Mouse (Mus musculus) heart, adult 11 months (tissue): Measurements from ENCODE around the gene Peg12.

Source experiments
- DNase-seq: peaks from one replicate; pipeline ENCODE4 v3.0.0; 2022

Gene Peg12

DNA sequence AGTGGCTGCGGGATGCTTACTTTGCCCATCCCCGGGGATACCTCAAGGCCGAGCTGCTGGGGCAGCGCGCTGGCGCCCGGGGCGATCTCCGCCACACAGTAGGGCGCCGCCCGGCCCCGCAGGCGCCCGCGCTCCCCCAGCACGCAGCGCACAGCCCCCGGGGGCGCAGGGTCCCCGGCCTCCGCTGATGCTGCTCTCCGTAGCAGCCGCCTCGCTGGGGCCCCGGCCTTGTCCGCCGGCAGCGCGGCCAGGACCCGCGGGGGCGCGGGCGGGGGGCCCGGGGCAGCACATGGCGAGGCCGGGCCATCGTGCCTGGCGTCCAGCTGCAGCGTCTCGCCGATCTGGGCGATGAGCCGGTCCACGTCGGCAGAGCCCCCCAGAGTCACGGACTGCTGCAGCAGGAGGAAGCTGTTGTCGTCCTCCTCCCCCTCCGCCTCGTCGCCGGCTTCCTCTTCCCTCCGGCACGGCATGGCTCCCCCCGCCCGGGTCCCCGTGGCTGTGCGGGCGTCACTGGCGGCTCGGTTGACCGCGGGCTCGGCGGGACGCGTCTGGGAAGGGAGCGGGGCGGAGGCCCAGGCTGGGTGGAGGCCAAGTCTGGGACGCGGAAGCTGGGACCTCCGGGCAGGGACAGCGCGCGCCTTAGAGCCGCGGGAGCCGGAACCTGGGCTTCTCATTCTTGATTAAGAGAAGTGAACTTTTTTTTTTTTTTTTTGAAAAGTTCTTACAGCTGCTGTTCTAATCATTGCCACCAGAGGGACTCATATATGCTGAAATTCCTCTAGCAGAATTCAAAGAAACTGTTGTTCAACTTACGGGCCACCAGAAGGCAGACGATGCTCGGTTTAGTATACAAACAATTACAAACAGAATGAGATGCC, at the start of gene Peg12:
TSS of gene Peg12 (minus strand) at position 633 of the 878 bp plus-strand sequence.
- DNase-seq: peak; percentile 98

GRCm38 (mm10) chr7:62486139-62486538, 21.8 kb upstream of the Peg12 start:
- DNase-seq: no peak

DNA sequence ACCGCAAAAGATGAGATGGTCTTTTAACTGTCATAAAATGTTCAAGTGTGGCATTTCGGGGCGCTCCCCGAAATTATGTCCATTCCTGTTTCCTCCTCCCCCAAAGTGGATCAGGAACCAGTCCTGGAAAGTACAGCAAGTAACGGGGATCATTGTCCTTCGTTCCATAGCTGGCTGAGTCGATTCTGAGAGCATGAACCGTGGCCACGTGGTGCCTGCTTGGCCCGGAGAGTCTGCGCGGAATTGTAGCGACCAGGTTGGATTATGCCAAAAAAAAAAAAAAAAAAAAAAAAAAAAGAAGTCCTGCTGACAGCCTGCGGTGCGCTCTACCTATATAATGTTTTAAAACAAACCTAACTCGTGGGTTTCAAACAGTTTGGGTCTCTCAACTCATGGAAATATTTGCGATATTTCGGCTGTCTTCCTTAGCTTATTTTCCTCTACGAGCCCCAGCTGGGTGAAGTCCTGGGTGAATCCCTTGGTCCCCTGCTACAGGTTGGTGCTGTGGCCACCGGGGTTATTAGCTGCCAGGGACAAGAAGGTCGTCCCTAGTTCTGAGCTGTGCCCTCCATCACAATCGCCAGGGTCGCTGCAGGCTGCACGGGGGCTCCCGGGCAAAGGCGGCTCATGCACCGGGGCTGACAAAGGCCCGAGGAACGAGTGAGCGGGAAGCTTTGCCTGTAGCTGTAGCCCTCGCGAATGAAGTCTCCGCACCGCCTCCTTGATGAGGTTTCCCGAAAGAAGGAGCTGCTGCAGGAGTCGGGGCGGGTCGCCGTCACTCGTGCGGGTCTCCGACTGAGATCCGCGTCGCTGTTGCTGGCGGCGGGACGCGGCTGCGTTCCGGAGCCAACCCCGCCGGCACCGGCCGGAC, 1.1 kb downstream of the Peg12 start:
- peak; percentile 93 for DNase-seq

DNA sequence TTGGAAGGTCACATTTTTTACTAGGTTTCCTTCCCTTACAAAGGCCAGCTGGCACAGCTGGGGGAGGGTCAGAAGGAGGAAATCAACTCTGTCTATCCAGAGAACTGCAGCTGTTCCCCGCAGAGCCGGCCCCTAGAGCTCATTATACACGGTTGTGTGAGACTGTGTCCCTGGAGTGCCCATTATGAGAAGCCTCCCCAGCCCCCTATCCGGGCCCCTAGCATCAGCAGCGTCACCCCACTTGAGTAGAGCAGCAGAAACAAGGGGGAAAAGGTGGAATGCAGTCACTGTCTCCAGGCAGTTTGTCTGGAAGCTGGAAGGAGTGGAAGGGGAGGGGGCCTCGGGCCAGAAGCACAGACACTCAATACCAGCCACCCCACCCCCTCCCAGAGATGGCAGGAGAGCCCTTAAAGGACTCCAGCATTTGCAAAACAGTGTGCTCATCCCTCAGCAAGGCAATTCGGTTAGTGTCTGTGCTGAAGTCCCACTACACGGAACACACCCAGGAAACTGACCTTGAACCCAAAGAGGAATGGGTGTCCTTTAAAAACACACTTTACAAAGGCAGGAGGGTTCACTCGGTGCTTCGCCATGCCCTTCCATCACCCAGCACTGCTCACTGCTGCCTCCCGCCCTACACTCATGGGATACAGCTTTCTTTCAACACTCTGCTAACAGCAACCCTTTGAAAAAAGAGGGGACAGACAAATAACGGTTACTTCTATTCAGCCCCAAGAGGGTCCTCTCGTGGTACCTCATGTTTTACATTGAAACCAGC, 1.9 kb downstream of the Peg12 start:
- peak; percentile 90 for DNase-seq

- no peak for DNase-seq
Observed at GRCm38 (mm10) chr7:62452353-62452752, 12.0 kb downstream of the Peg12 start.

DNA sequence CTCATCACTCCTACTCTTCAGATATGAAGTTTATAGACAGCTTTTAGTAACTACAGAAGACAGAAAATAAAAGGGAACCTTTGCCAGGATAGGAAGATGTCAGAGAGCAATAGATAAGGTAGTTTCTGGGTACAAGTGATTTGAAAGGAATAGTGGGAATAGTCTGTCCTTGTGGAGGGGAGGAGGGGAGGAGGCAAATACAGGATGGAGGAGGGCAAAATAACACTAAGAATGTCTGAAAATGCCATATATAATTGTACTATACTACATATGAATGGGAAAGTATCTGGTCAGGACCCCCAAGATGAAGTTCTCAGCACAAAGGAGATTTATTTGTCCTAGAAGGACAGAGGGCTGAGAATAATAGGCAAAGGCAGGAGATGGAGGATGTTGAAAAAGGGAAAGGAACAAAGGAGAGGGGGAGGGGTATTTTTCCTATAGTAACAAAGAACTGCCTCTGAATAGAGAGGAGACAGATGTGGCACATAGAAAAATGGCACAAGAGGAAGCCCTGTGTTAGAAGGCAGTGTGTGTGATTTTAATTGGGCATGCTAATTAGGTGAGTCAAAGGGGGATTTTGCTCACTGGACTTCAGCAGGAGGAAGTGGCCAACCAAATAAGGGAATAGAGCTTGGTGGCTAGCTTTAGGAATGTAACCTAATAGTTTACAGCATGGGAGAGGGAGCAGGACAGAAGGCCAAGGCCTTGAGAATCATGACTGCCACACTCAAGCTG, 18.7 kb downstream of the Peg12 start:
- DNase-seq: no peak

GRCm38 (mm10) chr7:62436394-62436793, 27.9 kb downstream of the Peg12 start:
- DNase-seq: no peak

DNA sequence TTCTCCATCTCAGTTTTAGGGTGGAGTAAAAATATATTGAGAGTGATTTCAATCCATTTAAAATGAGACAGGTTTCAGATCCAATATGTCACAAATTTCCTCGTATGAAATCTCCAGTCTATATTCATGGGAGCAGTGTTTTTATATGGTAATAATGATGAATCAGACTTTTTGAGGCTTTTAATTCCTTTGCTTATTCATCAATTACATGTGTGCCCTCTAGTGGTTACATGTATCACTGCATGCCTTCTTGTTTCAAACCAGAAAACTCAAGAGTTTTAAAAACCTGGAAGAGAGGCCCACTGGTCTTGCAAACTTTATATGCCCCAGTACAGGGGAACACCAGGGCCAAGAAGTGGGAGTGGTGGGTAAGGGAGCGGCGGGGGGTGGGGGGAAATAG, 31.1 kb downstream of the Peg12 start:
- no peak for DNase-seq

DNA sequence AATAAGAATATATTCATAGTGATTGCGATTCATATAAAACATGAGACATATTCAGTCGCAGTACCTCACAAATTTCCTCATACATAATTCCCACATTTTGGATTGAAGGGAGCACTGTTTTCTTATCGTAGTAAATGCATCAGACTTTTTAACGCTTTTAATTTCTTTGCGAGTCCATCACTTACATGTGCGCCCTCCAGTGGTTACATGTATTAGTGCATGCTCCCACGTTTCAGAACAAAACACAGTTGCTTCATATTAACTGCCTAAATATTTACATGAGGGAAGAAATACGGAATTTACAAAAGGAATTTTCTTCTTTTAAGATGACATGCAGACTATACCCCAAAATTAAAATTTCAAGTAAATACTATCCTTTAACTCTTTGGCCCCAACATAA, 36.0 kb downstream of the Peg12 start:
- no peak for DNase-seq

DNA sequence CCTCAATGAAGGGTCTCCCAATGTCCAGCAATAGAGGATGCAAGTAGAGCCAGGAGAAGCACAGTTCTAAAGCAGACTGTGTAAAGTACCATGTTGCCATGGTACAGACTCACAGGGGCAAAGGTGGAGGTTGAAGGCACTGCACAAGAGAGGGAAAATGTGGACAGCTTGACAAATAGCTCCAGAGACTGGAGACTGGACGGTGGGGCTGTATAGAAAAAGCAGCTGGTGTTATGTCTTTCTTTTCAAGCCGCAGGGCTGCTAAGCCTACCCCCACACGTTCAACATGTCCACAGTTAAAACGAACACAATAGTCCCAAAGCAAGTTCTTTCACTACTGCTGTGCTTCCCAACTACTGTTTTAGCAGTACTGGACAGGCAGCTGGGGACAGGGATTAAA, 41.1 kb downstream of the Peg12 start:
- no peak for DNase-seq

DNA sequence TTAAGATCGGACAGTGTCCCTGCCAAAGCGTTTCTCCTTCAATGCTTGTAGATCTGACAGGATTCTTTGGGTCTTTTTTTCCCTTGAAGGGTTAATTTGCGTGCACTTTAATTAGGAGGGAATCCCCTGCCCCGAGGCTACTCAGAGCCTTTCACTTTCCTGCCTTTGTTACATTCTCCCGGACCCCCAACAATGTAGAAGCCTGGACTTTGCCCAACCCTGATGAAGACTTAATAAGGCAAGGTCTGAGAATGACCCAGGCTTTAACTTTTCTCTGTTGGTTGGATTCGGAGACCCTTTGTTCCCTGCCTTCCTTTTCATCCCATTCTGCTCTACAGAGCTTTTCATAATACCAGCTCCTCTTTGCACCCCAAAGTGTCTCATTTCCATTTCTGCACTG, 43.7 kb downstream of the Peg12 start:
- no peak for DNase-seq

DNA sequence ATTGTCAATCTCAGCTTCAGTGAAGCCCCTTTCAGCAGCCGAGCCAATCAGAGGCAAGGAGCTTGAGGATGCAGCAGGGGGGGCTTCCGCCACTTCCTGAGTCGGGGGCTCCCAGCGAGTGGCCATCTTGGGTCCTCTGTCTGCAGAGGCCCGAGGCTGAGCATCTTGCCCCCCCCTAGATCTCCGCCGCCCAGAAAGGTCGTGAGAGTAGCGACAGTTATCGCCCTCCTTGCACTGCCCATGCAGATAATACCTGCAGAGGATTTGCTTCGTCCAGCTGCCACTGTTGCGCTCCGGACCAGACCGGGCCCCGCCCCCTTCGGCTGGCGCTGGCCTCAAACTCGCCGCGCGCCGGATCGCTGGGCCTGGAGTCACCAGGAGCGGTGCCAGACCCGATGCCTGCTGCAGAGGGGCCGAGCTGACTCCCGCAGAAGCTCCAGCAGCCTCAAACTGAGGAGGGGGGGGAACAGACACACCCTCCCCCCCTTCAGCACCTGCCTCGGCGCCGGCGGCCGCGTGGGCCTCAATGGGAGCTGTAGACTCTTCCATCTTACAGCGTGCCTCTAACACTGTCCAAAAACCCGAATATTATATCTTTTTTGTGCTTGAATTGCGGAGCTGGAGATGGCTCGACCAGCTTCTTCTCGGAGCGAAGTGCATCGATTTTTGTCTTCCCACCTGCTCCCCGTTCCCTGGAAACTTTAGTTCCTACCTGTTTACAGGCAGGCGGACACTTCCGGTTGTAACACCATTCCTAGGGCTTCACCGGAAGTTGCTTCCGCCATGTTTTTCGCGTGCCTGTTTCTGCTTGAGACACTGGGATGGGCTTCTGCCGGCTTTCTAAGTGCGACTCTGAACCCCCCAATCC, 44.6 kb downstream of the Peg12 start, which contains the start of gene Mkrn3:
TSS of gene Mkrn3 (minus strand) at position 647 of the 868 bp plus-strand sequence.
- peak; percentile 95 for DNase-seq

GRCm38 (mm10) chr7:62419105-62419492, 45.2 kb downstream of the Peg12 start:
- DNase-seq: peak; percentile 79

DNA sequence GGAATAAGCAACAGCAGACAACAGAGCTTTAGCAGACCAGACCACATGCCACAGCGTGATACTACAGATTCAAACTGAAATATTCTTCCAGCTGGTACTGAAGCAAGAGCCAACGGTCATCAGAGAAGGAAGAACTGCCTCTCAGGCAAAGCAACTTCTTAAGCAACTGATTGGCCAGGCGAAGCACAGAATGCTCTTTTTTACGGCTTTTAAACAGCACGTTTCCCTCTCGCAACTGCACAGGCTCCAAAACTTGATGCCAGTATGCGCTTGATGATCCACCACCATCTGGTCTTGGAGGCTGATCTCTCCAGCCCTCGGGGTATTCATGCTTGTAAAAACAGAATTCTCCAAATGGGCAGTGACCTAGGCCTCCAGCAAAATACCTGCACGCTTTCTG, 46.0 kb downstream of the Peg12 start:
- peak; percentile 73 for DNase-seq

GRCm38 (mm10) chr7:62416173-62416572, 48.1 kb downstream of the Peg12 start:
- DNase-seq: no peak

DNA sequence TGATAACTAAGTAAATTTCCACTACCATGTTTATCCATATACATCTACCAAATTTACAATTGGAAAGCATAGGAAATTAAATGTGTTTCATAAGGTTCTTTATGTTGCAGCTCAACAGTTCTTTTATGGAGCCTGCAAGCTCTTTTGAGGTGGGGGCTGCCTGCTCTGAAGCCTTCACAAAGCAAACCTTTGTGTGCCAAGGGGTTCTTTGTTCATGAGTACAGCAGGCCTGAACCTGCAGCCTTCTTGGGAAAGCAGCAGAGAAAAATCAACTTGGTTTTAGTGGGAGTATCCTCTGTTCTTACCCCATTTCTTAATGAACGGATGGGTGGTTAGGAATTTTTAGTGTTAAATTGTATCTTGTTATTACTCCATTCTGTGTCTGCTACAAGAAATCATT, 49.1 kb downstream of the Peg12 start:
- DNase-seq: no peak
